Mouse (Mus musculus) brain, embryonic 14.5 days (tissue): ENCODE results near the gene Akt3.

Experiments used
- CTCF ChIP-seq: fragments of 200-500 bp; IDR thresholded peaks from 2 replicates; pipeline ENCODE4 v1.5.1; 2012; ENCODE audit warnings: inconsistent platforms, mild to moderate bottlenecking, moderate library complexity, borderline replicate concordance; ENCODE audit not compliant: insufficient read depth, insufficient read length; ENCODE audit errors: extremely low read depth
- POLR2A ChIP-seq: fragments of 200-500 bp; IDR thresholded peaks from 2 replicates; pipeline ENCODE4 v1.6.1; 2012; ENCODE audit warnings: mild to moderate bottlenecking, inconsistent platforms, borderline replicate concordance; ENCODE audit not compliant: poor library complexity, insufficient read depth, insufficient read length, severe bottlenecking; ENCODE audit errors: extremely low read depth

GRCm38 (mm10) chr1:177032233-177032632, 225.8 kb downstream of the Akt3 start:
- no peak for TF ChIP-seq POLR2A
- TF ChIP-seq CTCF = no peak
